Mouse (Mus musculus) ES-E14 (cell line): Measurements from ENCODE around the gene Vash2. TPM values are rescaled to one million over a fixed set of nuclear protein-coding genes. Genes with fewer than 3 reads are reported as not detected.

Experiments used
- DNase-seq: peaks from one replicate; pipeline ENCODE4 v3.0.0-alpha.2; 2013; ENCODE audit warnings: low read depth, low spot score
- H3K27ac ChIP-seq: 2 replicates; pipeline ENCODE4 v1.5.1; 2012; ENCODE audit warnings: low read depth, mild to moderate bottlenecking, low read length, moderate library complexity, mixed read lengths; ENCODE audit not compliant: poor library complexity, insufficient read depth, severe bottlenecking
- H3K36me3 ChIP-seq: 2 replicates; pipeline ENCODE4 v1.6.1; 2012; ENCODE audit warnings: mild to moderate bottlenecking, low read length, moderate library complexity, mixed read lengths; ENCODE audit not compliant: control insufficient read depth, poor library complexity, insufficient read depth, severe bottlenecking
- H3K4me1 ChIP-seq, 2 experiments: fragments of 150-350 bp in 1 of 2; sonication (generic) in 1 of 2; 2 replicates each; pipeline ENCODE4 v1.6.1; 2012; ENCODE audit warnings: low read length in 2 of 2, mild to moderate bottlenecking in 1 of 2, mixed read lengths in 1 of 2; ENCODE audit not compliant: control insufficient read depth in 2 of 2, insufficient read depth in 2 of 2, poor library complexity in 1 of 2
- H3K4me3 ChIP-seq, 2 experiments: fragments of 150-350 bp in 1 of 2; sonication (generic) in 1 of 2; 2 replicates each; pipeline ENCODE4 v1.5.1; 2012; ENCODE audit warnings: low read length in 2 of 2, low read depth in 1 of 2, mild to moderate bottlenecking in 1 of 2, mixed read lengths in 1 of 2; ENCODE audit not compliant: insufficient read depth in 1 of 2, poor library complexity in 1 of 2, severe bottlenecking in 1 of 2
- H3K9ac ChIP-seq: 2 replicates; pipeline ENCODE4 v1.6.1; 2012; ENCODE audit warnings: low read depth, mild to moderate bottlenecking, low read length, mixed read lengths; ENCODE audit not compliant: poor library complexity, insufficient read depth, severe bottlenecking
- H3K9me3 ChIP-seq: fragments of 150-350 bp; sonication (generic); 2 replicates; pipeline ENCODE4 v1.6.1; 2012; ENCODE audit warnings: low read depth, mild to moderate bottlenecking, low read length; ENCODE audit not compliant: control insufficient read depth, insufficient read depth
- CHD2 ChIP-seq: IDR thresholded peaks from 2 replicates; pipeline ENCODE4 v1.6.1; 2014; ENCODE audit warnings: mild to moderate bottlenecking, low read depth, low read length, inconsistent platforms
- HCFC1 ChIP-seq: IDR thresholded peaks from 2 replicates; pipeline ENCODE4 v1.6.1; 2012; ENCODE audit warnings: low read length, inconsistent platforms, borderline replicate concordance; ENCODE audit not compliant: insufficient read depth
- MAFK ChIP-seq: IDR thresholded peaks from 2 replicates; pipeline ENCODE4 v1.6.1; 2014; ENCODE audit warnings: mild to moderate bottlenecking, low read depth, low read length, inconsistent platforms; ENCODE audit not compliant: insufficient read depth
- ZC3H11A ChIP-seq: IDR thresholded peaks from 2 replicates; pipeline ENCODE4 v1.6.1; 2012; ENCODE audit warnings: low read depth, mild to moderate bottlenecking, inconsistent platforms, low read length, borderline replicate concordance
- ZNF384 ChIP-seq: IDR thresholded peaks from 2 replicates; pipeline ENCODE4 v1.6.1; 2012; ENCODE audit warnings: low read depth, low read length, inconsistent platforms
- in situ Hi-C, 2 experiments: fragments of 600-800 bp; cut with MboI; formaldehyde crosslinking; loops; one replicate each; pipeline ENCODE4 v1.15.1; 2025; ENCODE audit warnings: low sequenced_read_pairs in 2 of 2, inconsistent platforms in 1 of 2; ENCODE audit not compliant: unreplicated experiment in 2 of 2
- total RNA-seq: library from RNA; depleted of rRNA; stranded (reverse); fragments of 300-350 nt; gene quantifications from 2 replicates; pipeline ENCODE4 v1.2.3, GENCODE M21; 2012

Vash2 gene
- total RNA-seq, 1 experiment, result 2.6 TPM

DNA sequence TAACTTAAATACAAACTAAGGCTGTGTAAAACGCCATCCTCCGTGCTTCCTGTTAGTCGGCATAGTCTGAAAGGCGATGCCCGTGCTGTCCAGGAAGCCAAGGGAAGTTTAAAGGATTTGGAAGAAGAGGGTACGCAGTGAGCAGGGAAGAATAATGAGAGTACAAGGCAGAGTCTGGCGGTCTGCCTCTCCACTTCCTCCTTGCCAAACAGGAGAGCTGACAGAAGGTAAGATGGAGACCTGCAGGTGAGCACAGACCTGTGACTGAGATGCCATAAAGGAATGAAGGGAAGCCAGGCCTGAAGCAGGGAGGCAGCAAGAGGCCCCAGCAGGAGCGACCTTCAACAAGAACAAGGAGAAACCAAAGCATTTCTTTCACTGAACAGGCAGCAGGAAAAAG, 4.9 kb downstream of the Vash2 start:
- Histone ChIP-seq H3K4me3 (no peak overlapping the region), H3K4me1 (no peaks in the 10 kb centered on the region), H3K9ac (no peak overlapping the region), H3K9me3 (no peaks in the 10 kb centered on the region), H3K36me3 (no peaks in the 10 kb centered on the region), H3K27ac (no peak overlapping the region)
- no peak for DNase-seq
- in situ Hi-C loops, result no loop called here
- TF ChIP-seq HCFC1 (no peak), CHD2 (no peak), ZC3H11A (no peak), ZNF384 (no peak), MAFK (no peak)

DNA sequence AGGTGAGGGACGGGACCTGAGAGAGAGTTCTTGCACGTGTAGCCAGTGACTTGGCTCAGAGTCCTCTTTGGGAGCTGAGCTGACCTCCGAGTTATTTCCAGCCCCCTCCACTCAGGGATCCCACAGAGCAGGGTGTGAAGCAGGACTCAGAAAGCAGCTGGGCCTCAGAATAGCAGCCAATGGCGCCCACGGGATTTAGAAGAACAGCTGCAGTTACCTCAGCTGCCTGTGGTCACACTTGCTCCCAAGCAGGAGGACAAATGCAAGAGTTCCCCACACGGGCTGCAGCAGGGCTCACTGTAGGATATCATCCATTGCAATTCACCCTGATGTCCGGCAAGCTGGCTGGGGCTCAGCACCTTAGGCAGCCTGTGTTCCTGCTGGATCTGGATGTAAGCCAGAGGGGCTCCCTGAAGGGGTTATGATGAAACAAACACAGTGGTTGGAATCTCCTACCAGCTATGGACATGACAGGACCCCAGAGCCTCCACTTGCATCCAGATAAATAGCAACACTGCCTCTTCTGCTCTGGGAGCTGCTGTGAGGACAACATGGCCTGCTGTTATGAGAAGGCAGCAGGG, 6.4 kb downstream of the Vash2 start:
- in situ Hi-C loops, result no loop called here
- Histone ChIP-seq H3K9me3 (no peaks in the 10 kb centered on the region), H3K36me3 (no peaks in the 10 kb centered on the region), H3K9ac (no peak overlapping the region), H3K4me3 (no peak overlapping the region), H3K27ac (no peak overlapping the region), H3K4me1 (no peaks in the 10 kb centered on the region)
- no peak for TF ChIP-seq ZNF384
- TF ChIP-seq MAFK, result no peak
- TF ChIP-seq HCFC1, result no peak
- no peak for TF ChIP-seq CHD2
- TF ChIP-seq ZC3H11A, result no peak
- no peak for DNase-seq

DNA sequence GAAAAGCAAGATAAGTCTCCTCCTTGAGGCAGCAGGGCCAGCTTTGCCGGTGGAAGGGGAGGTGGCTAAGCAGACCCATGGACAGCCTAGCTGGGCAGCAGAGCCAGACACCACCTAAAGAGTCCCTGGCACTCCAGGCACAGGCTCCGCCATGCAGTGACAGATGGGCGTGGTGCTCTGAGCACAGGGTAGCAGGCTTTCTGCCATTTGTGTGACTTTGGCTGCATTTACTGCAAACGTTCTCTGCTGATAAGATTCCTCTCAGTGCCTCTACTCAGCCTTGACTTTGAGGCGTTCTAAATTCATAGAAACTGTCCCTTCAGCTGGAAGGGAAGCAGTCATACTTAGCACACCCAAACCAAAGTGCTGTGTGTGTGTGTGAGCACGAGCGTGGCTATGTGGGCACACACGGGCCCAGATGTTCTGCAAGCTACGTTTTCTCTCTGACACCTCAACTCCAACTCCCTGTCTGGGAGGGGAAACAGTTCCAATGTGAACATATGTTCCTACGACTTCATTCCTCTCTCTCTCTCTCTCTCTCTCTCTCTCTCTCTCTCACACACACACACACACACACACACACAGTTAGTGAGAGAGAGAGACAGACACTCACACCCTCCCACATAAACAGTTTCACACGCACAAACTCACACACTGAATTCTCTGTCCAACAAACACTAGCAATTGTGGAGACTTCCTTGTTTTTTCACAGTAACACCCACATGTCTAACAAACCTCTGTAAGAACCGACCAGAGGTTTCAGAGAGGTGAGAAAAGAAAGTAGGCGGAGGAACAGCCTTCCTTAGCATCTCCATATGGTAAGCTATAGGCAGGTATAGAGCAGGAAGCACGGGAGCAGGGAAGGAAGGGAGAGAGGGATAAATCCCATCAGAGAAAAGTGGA, 7.1 kb downstream of the Vash2 start:
- Histone ChIP-seq H3K27ac (no peak overlapping the region), H3K4me1 (no peaks in the 10 kb centered on the region), H3K9ac (no peak overlapping the region), H3K4me3 (no peak overlapping the region), H3K9me3 (no peaks in the 10 kb centered on the region), H3K36me3 (no peaks in the 10 kb centered on the region)
- in situ Hi-C loops, result no loop called here
- DNase-seq, result no peak
- TF ChIP-seq CHD2 (no peak), ZNF384 (no peak), HCFC1 (no peak), ZC3H11A (no peak), MAFK (no peak)

DNA sequence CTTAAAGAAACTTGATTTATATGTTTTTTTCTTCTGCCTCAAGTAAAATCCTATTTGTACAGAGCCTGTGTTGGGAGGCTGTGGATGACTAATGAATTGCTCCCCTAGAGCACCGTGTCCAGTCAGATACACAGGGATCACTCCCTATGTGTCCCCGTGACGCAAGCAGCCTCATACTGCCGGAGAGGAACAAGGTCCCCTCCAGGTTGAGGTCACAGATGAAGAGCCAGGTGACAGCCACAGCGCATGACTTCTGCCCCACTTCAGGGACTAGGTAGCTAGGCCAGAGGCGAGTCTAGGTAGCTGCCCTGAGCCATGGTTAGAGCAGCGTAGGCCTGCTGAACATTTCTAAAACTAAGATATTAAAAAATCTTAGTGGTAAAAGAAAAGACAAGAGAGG, 11.1 kb downstream of the Vash2 start:
- TF ChIP-seq CHD2 (no peak), HCFC1 (no peak), ZNF384 (no peak), MAFK (no peak), ZC3H11A (no peak)
- no peak overlapping the region for H3K9ac ChIP-seq
- in situ Hi-C loops, result no loop called here

More for the DNA sequence above, 11.1 kb downstream of the Vash2 start:
- Histone ChIP-seq H3K4me3 (no peak overlapping the region), H3K27ac (no peak overlapping the region), H3K4me1 (no peaks in the 10 kb centered on the region), H3K9me3 (no peaks in the 10 kb centered on the region), H3K36me3 (no peaks in the 10 kb centered on the region)
- DNase-seq, result no peak
